Comparison of ENCODE assay signal across 26 mouse cellular contexts in the genomic region with DNA sequence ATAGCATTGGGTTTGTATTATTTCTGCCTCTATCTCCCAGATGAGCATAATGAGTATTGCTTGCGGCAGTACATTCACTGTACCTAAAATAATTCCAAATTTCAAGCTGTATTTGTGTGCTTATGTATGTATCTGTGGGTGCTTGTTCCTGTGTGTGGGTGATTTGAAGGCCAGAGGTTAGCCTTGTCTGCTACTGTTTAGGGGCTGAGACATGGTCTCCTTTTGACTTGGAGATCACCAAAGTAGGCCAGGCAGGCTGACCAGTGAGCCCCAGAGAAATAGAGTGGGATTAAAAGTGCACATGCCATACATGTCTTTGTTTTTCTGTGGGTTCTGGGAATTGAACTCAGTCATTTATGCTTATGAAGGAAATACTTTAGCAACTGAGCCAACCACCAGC.
"Had no signal": no experiment of that assay in that cellular context is flagged by ENCODE, and none has a peak within 500 bp of the region (broad histone marks: within the 10 kb centered on the region; RNA-seq: fewer than 3 reads in every experiment).

No protein-coding gene starts in this region.

- H3K27ac ChIP-seq: gastrocnemius, adult 2 months; heart, adult 2 months; hindbrain, embryonic 10.5 days; hindbrain, embryonic 12.5 days; hindbrain, embryonic 14.5 days; kidney, embryonic 15.5 days; kidney, postnatal 0 days; limb, embryonic 12.5 days; liver, embryonic 13.5 days; liver, embryonic 15.5 days had no signal

- ATAC-seq: hindbrain, embryonic 16.5 days; intestine, embryonic 16.5 days had no signal

- H3K4me2 ChIP-seq: heart, embryonic 12.5 days; hindbrain, embryonic 12.5 days; hindbrain, embryonic 14.5 days; kidney, embryonic 15.5 days; limb, embryonic 12.5 days; liver, embryonic 11.5 days; liver, embryonic 13.5 days; liver, embryonic 15.5 days had no signal

- H3K4me3 ChIP-seq: gastrocnemius, adult 2 months; heart, adult 2 months; heart, embryonic 12.5 days; hindbrain, embryonic 10.5 days; hindbrain, embryonic 12.5 days; kidney, embryonic 15.5 days; limb, embryonic 12.5 days; liver, embryonic 13.5 days; liver, embryonic 15.5 days had no signal

- DNase-seq: gastrocnemius, adult 2 months; gastrocnemius, postnatal 10 days; gastrocnemius, postnatal 25 days; heart, adult 2 months; heart, postnatal 10 days; heart, postnatal 4 days; kidney, adult 11 months; kidney, adult 2 months; kidney, adult 9 months; kidney, postnatal 14 days; kidney, postnatal 36 days; layer of hippocampus, adult 9-11 months; left cerebral cortex, postnatal 4 days; liver; liver, embryonic 13.5 days had no signal

- H3K27me3 ChIP-seq: heart, embryonic 12.5 days; hindbrain, embryonic 12.5 days; kidney, embryonic 15.5 days; limb, embryonic 12.5 days; liver, embryonic 13.5 days; liver, embryonic 15.5 days had no signal

- H3K9ac ChIP-seq: heart, embryonic 12.5 days; hindbrain, embryonic 12.5 days; hindbrain, embryonic 14.5 days; kidney, embryonic 15.5 days; limb, embryonic 12.5 days; liver, embryonic 13.5 days; liver, embryonic 15.5 days had no signal

- H3K9me3 ChIP-seq: heart, embryonic 12.5 days; hindbrain, embryonic 10.5 days; hindbrain, embryonic 12.5 days; kidney, embryonic 15.5 days; limb, embryonic 12.5 days; liver, embryonic 13.5 days; liver, embryonic 15.5 days had no signal

- H3K36me3 ChIP-seq: heart, embryonic 12.5 days; hindbrain, embryonic 10.5 days; hindbrain, embryonic 12.5 days; kidney, embryonic 15.5 days; limb, embryonic 12.5 days; liver, embryonic 13.5 days; liver, embryonic 15.5 days had no signal

- H3K4me1 ChIP-seq: liver, embryonic 13.5 days; liver, embryonic 15.5 days had no signal
